Mouse (Mus musculus) liver, postnatal 0 days (tissue): Measurements from ENCODE around the gene Gm8773.

Experiments used
- CTCF ChIP-seq: sonication (generic); IDR thresholded peaks from 2 replicates; pipeline ENCODE4 v1.5.1; 2016; ENCODE audit warnings: antibody characterized with exemption, low read depth
- EP300 ChIP-seq: IDR thresholded peaks from 2 replicates; pipeline ENCODE4 v1.6.1; 2016; ENCODE audit warnings: antibody characterized with exemption, low read depth, mild to moderate bottlenecking

GRCm38 (mm10) chr5:5540385-5540784, 33.2 kb upstream of the Gm8773 start:
- TF ChIP-seq EP300 (no peak), CTCF (no peak)
